Mouse (Mus musculus) spleen, adult 2 months (tissue): ENCODE measurements around the gene Nfkbiz. TPM values are rescaled to one million over a fixed set of nuclear protein-coding genes. Genes with fewer than 3 reads are reported as not detected.
"Not testable (repeated sequence)": the region's sequence is repeated elsewhere in the genome, so short reads cannot be mapped to it uniquely, and the experiment has no call there.

Experiments used
- DNase-seq, 2 experiments: peaks; one replicate each; pipeline versions ENCODE4 v3.0.0 to v3.0.0-alpha.2; 2012 to 2021; ENCODE audit warnings: low spot score in 2 of 2, low read depth in 1 of 2
- H3K27ac ChIP-seq: fragments of 200-500 bp; 2 replicates; pipeline ENCODE4 v1.5.1; 2012; ENCODE audit warnings: low read length, inconsistent platforms; ENCODE audit not compliant: insufficient read depth
- H3K27me3 ChIP-seq: fragments of 200-500 bp; 2 replicates; pipeline ENCODE4 v1.6.1; 2012; ENCODE audit warnings: mild to moderate bottlenecking, moderate library complexity, low read length, inconsistent platforms; ENCODE audit not compliant: control insufficient read depth, insufficient read depth
- H3K36me3 ChIP-seq: fragments of 200-500 bp; 2 replicates; pipeline ENCODE4 v1.6.1; 2012; ENCODE audit warnings: mild to moderate bottlenecking, low read length, inconsistent platforms; ENCODE audit not compliant: control insufficient read depth, insufficient read depth
- H3K4me1 ChIP-seq: fragments of 200-500 bp; 2 replicates; pipeline ENCODE4 v1.6.1; 2011; ENCODE audit warnings: inconsistent platforms; ENCODE audit not compliant: control insufficient read depth, insufficient read depth, insufficient read length
- H3K4me3 ChIP-seq: fragments of 200-500 bp; 2 replicates; pipeline ENCODE4 v1.5.1; 2011; ENCODE audit warnings: mild to moderate bottlenecking, inconsistent platforms; ENCODE audit not compliant: insufficient read depth, insufficient read length; ENCODE audit errors: extremely low read depth
- CTCF ChIP-seq: fragments of 200-500 bp; IDR thresholded peaks from 2 replicates; pipeline ENCODE4 v1.5.1; 2011; ENCODE audit warnings: mild to moderate bottlenecking, inconsistent platforms; ENCODE audit not compliant: insufficient read depth, insufficient read length, insufficient replicate concordance; ENCODE audit errors: extremely low read depth
- POLR2A ChIP-seq: fragments of 200-500 bp; IDR thresholded peaks from 2 replicates; pipeline ENCODE4 v1.6.1; 2011; ENCODE audit warnings: low read depth, low read length, inconsistent platforms
- whole genome bisulfite sequencing: fragments of 180-500 bp; shearing (Covaris S2); methylation state at CpG from one replicate; pipeline ENCODE4 v1.1.7; 2018; 5-methylcytosine and 5-hydroxymethylcytosine counted together
- polyA plus RNA-seq: library from polyadenylated mRNA; depleted of rRNA; stranded (reverse); fragments of >200 nt; gene quantifications from 2 replicates; pipeline ENCODE4 v1.2.3, GENCODE M21; 2012

Nfkbiz gene
- polyA plus RNA-seq, 1 experiment = 16.6 TPM

- Histone ChIP-seq H3K4me3 (no peak overlapping the region), H3K36me3 (peaks cover 15% of the 10 kb centered on the region), H3K27ac (no peak overlapping the region), H3K27me3 (no peaks in the 10 kb centered on the region), H3K4me1 (no peaks in the 10 kb centered on the region)
- TF ChIP-seq CTCF (no peak), POLR2A (no peak)
- WGBS = 96% methylated on average over 3 of the region's 3 CpGs
- no peak for DNase-seq
Observed at GRCm38 (mm10) chr16:55844847-55845246, 6.1 kb upstream of the Nfkbiz start.

- Histone ChIP-seq H3K27ac (no peak overlapping the region), H3K36me3 (peaks cover 13% of the 10 kb centered on the region), H3K4me3 (no peak overlapping the region), H3K4me1 (no peaks in the 10 kb centered on the region), H3K27me3 (no peaks in the 10 kb centered on the region)
- TF ChIP-seq CTCF = no peak
- TF ChIP-seq POLR2A = no peak
- 96% methylated on average over 12 of the region's 12 CpGs for WGBS
- no peak for DNase-seq
Observed at GRCm38 (mm10) chr16:55843919-55844318, 5.2 kb upstream of the Nfkbiz start.

- no peaks in the 10 kb centered on the region for H3K27me3 ChIP-seq
- DNase-seq = no peak
- peaks cover 11% of the 10 kb centered on the region for H3K36me3 ChIP-seq
- H3K4me3 ChIP-seq = no peak overlapping the region
- WGBS = 85% methylated on average over 5 of the region's 5 CpGs
- no peaks in the 10 kb centered on the region for H3K4me1 ChIP-seq
- TF ChIP-seq POLR2A (no peak), CTCF (no peak)
- no peak overlapping the region for H3K27ac ChIP-seq
Observed at GRCm38 (mm10) chr16:55843134-55843533, 4.4 kb upstream of the Nfkbiz start.

- Histone ChIP-seq H3K4me1 (peaks cover 2% of the 10 kb centered on the region; the same call in 1 of the 2 replicates), H3K27ac (no peak overlapping the region), H3K27me3 (no peaks in the 10 kb centered on the region), H3K36me3 (peaks cover 10% of the 10 kb centered on the region), H3K4me3 (no peak overlapping the region)
- TF ChIP-seq CTCF = no peak
- no peak for TF ChIP-seq POLR2A
- WGBS = 93% methylated on average over 6 of the region's 6 CpGs
- no peak for DNase-seq
Observed at GRCm38 (mm10) chr16:55841506-55841905, 2.8 kb upstream of the Nfkbiz start.

- 4% methylated on average over 3 of the region's 3 CpGs for WGBS
- TF ChIP-seq CTCF (no peak), POLR2A (no peak)
Observed at GRCm38 (mm10) chr16:55838129-55838509, 580 bp downstream of the Nfkbiz start.

GRCm38 (mm10) chr16:55837653-55838052 lies 1.0 kb downstream of the Nfkbiz start:
- not testable (repeated sequence) for H3K4me1 ChIP-seq, H3K36me3 ChIP-seq, H3K27me3 ChIP-seq, H3K27ac ChIP-seq, DNase-seq
- WGBS = 83% methylated on average over 8 of the region's 8 CpGs
- H3K4me3 ChIP-seq = peak overlapping the region; percentile 20

More at GRCm38 (mm10) chr16:55838129-55838509, 580 bp downstream of the Nfkbiz start:
- no peaks in the 10 kb centered on the region for H3K27me3 ChIP-seq
- H3K4me1 ChIP-seq = peaks cover 4% of the 10 kb centered on the region
- DNase-seq = no peak
- H3K36me3 ChIP-seq = peaks cover 3% of the 10 kb centered on the region; the same call in 1 of the 2 replicates
- peak overlapping the region; percentile 94 for H3K4me3 ChIP-seq
- peak overlapping the region; percentile 95; the same call in 1 of the 2 replicates for H3K27ac ChIP-seq

- H3K36me3 ChIP-seq = peaks cover 1% of the 10 kb centered on the region; the same call in 1 of the 2 replicates
Observed at GRCm38 (mm10) chr16:55837168-55837567, 1.5 kb downstream of the Nfkbiz start.

GRCm38 (mm10) chr16:55835798-55836197 lies 2.9 kb downstream of the Nfkbiz start:
- no peak overlapping the region for H3K27ac ChIP-seq
- TF ChIP-seq CTCF (no peak), POLR2A (no peak)
- H3K27me3 ChIP-seq = no peaks in the 10 kb centered on the region
- H3K4me3 ChIP-seq = no peak overlapping the region
- no peak for DNase-seq
- no peaks in the 10 kb centered on the region for H3K36me3 ChIP-seq
- peaks cover 4% of the 10 kb centered on the region for H3K4me1 ChIP-seq

More at GRCm38 (mm10) chr16:55837168-55837567, 1.5 kb downstream of the Nfkbiz start:
- DNase-seq = no peak
- H3K27me3 ChIP-seq = no peaks in the 10 kb centered on the region
- peaks cover 4% of the 10 kb centered on the region for H3K4me1 ChIP-seq
- TF ChIP-seq CTCF = no peak
- no peak for TF ChIP-seq POLR2A
- no peak overlapping the region for H3K4me3 ChIP-seq
- no peak overlapping the region for H3K27ac ChIP-seq
- 65% methylated on average over 2 of the region's 2 CpGs for WGBS
